Mouse (Mus musculus) hindbrain, postnatal 0 days (tissue): ENCODE results near the gene Sdc4. TPM values are rescaled to one million over a fixed set of nuclear protein-coding genes. Genes with fewer than 3 reads are reported as not detected.
A peak's percentile ranks its signal among the peaks of the same experiment; 100 is the strongest.

Experiments
- ATAC-seq: fragments of 200-750 bp; cut with Nextera tagmentation; 2 replicates; pipeline ENCODE4 v1.8.0; 2017; ENCODE audit warnings: mild to moderate bottlenecking, moderate TSS enrichment, moderate library complexity
- DNase-seq: peaks from one replicate; pipeline ENCODE4 v3.0.0-alpha.2; 2015; ENCODE audit warnings: low spot score
- H3K27ac ChIP-seq: fragments of 300-500 bp; sonication (generic); 2 replicates; pipeline ENCODE4 v1.5.1; 2014; ENCODE audit warnings: mild to moderate bottlenecking
- H3K27me3 ChIP-seq: fragments of 300-500 bp; sonication (generic); 2 replicates; pipeline ENCODE4 v1.6.1; 2014; ENCODE audit warnings: low read length, mixed read lengths; ENCODE audit not compliant: insufficient read depth
- H3K36me3 ChIP-seq: fragments of 300-500 bp; sonication (generic); 2 replicates; pipeline ENCODE4 v1.6.1; 2014; ENCODE audit warnings: low read length, mixed read lengths; ENCODE audit not compliant: insufficient read depth
- H3K4me1 ChIP-seq: fragments of 300-500 bp; sonication (generic); 2 replicates; pipeline ENCODE4 v1.6.1; 2014; ENCODE audit warnings: antibody characterized with exemption, low read length, mixed read lengths; ENCODE audit not compliant: insufficient read depth
- H3K4me2 ChIP-seq: fragments of 300-500 bp; sonication (generic); 2 replicates; pipeline ENCODE4 v1.6.1; 2014; ENCODE audit warnings: low read depth, mild to moderate bottlenecking, low read length, moderate library complexity, mixed read lengths
- H3K4me3 ChIP-seq: fragments of 300-500 bp; sonication (generic); 2 replicates; pipeline ENCODE4 v1.5.1; 2014; ENCODE audit warnings: low read length
- H3K9ac ChIP-seq: fragments of 300-500 bp; sonication (generic); replicated peaks from 2 replicates; pipeline ENCODE4 v1.6.1; 2014; ENCODE audit warnings: mild to moderate bottlenecking, low read length, moderate library complexity, mixed read lengths
- H3K9me3 ChIP-seq: fragments of 300-500 bp; sonication (generic); 2 replicates; pipeline ENCODE4 v1.6.1; 2016; ENCODE audit warnings: low read length, mixed read lengths
- CTCF ChIP-seq: IDR thresholded peaks from 2 replicates; pipeline ENCODE4 v1.5.1; 2016; ENCODE audit warnings: antibody characterized with exemption, control low read depth, low read depth
- WGBS: fragments of 180-500 bp; shearing (Covaris S2); extraction: QIAGEN DNeasy Blood & Tissue Kit; methylation state at CpG from one replicate; pipeline ENCODE4 v1.1.7; 2014; 5-methylcytosine and 5-hydroxymethylcytosine counted together
- polyA plus RNA-seq: library from polyadenylated mRNA; unstranded; fragments of >200 nt; fragmentation: Nextera tagmentation; extraction: Ambion mirVana; gene quantifications from 2 replicates; pipeline ENCODE4 v1.2.1, GENCODE M21; 2015
- total RNA-seq: library from RNA; depleted of rRNA; stranded (reverse); fragments of >200 nt; gene quantifications from 2 replicates; pipeline ENCODE4 v1.2.3, GENCODE M21; 2014

Gene Sdc4
- total and polyA plus RNA-seq, 2 experiments from 2014 or later: 31.1 to 36.7 TPM

- H3K4me2 ChIP-seq: no peak overlapping the region
Measured at GRCm38 (mm10) chr2:164426952-164427351, 16.7 kb downstream of the Sdc4 start.

GRCm38 (mm10) chr2:164426121-164426520, 17.6 kb downstream of the Sdc4 start:
- H3K4me3 ChIP-seq: no peak overlapping the region
- no peak overlapping the region for H3K4me2 ChIP-seq
- H3K27ac ChIP-seq: no peak overlapping the region
- no peak overlapping the region for H3K9ac ChIP-seq
- H3K9me3 ChIP-seq: no peaks in the 10 kb centered on the region
- 30% methylated on average over 12 of the region's 12 CpGs for WGBS
- H3K36me3 ChIP-seq: no peaks in the 10 kb centered on the region
- ATAC-seq (peak; percentile 58; the same call in 1 of the 2 replicates), DNase-seq (no peak)
- no peak for TF ChIP-seq CTCF
- no peaks in the 10 kb centered on the region for H3K27me3 ChIP-seq
- H3K4me1 ChIP-seq: no peaks in the 10 kb centered on the region

More at GRCm38 (mm10) chr2:164426952-164427351, 16.7 kb downstream of the Sdc4 start:
- Histone ChIP-seq H3K9ac (no peak overlapping the region), H3K9me3 (no peaks in the 10 kb centered on the region), H3K36me3 (no peaks in the 10 kb centered on the region), H3K4me1 (no peaks in the 10 kb centered on the region), H3K27ac (no peak overlapping the region), H3K4me3 (no peak overlapping the region), H3K27me3 (no peaks in the 10 kb centered on the region)
- no peak for ATAC-seq
- WGBS: 84% methylated on average over 5 of the region's 5 CpGs
- DNase-seq: no peak
- TF ChIP-seq CTCF: no peak

DNA sequence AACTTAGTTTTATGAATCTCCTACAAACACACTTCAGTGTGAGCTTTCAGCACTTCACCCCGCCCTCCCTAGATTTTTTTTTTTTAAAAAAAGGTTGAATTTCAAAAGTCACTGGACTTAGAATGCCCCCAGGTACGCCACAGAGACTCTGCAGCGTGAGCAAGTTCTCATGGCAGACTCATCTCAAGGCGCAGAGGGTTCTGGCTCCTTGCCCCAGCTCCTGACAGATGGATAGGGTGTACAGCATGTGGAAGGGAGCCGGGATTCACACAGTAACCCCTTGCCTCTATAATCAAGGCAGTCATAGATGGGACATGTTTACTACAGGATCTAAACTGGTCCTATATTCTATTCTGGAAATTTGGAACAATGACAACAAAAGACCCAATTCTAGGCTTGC, 18.3 kb downstream of the Sdc4 start:
- no peaks in the 10 kb centered on the region for H3K4me1 ChIP-seq
- H3K4me2 ChIP-seq: no peak overlapping the region
- H3K4me3 ChIP-seq: no peak overlapping the region
- 68% methylated on average over 5 of the region's 5 CpGs for WGBS
- H3K9me3 ChIP-seq: no peaks in the 10 kb centered on the region
- H3K36me3 ChIP-seq: no peaks in the 10 kb centered on the region
- no peaks in the 10 kb centered on the region for H3K27me3 ChIP-seq
- H3K9ac ChIP-seq: no peak overlapping the region
- no peak for ATAC-seq
- TF ChIP-seq CTCF: no peak
- no peak overlapping the region for H3K27ac ChIP-seq
- DNase-seq: peak; percentile 27

DNA sequence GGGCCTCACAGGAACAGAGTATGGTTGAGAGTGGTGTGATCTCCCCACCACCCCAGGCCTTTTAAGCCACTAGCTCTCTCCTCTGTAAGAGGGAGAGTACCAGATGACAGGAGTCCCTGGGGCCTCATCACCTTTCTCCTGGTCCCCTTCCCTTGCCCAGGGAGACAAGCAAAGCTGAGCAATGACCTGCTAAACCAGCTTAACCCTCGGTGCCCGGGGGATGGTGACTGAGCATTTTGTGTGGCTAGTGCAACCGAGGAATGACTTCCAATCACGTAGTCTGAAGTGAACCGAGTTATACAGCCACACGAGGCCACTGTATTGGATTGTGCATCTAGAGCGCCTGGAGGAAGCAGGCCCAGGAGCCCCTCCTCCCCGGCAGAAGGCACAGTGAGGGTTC, 19.3 kb downstream of the Sdc4 start:
- no peak overlapping the region for H3K4me3 ChIP-seq
- H3K4me2 ChIP-seq: no peak overlapping the region
- ATAC-seq (no peak), DNase-seq (no peak)
- H3K27me3 ChIP-seq: no peaks in the 10 kb centered on the region
- no peak for TF ChIP-seq CTCF
- WGBS: 89% methylated on average over 8 of the region's 8 CpGs
- no peaks in the 10 kb centered on the region for H3K36me3 ChIP-seq
- H3K4me1 ChIP-seq: no peaks in the 10 kb centered on the region
- no peak overlapping the region for H3K9ac ChIP-seq
- H3K27ac ChIP-seq: no peak overlapping the region
- H3K9me3 ChIP-seq: no peaks in the 10 kb centered on the region

DNA sequence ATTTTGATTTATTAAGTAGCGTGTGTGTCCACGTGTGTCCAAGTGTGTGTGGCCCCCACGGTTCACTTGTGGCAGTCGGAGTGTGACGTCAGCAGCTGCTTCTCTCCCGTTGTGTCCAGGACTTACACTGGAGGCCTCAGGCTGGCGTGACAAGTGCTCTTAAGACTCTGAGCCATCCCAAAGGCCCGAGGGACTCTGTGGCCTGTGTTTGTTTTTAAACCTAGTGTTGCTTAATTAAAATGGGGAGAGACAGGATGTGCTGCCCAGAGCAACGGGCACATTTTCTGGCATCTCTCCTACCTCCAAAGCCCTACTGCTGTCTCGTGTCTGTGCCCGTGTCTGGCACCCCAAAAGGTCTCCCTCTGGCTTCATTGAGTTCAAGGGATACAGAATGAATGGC, 20.2 kb downstream of the Sdc4 start:
- no peak overlapping the region for H3K27ac ChIP-seq
- 79% methylated on average over 11 of the region's 11 CpGs for WGBS

GRCm38 (mm10) chr2:164422675-164423393, 20.9 kb downstream of the Sdc4 start:
- Histone ChIP-seq H3K36me3 (no peaks in the 10 kb centered on the region), H3K9ac (no peak overlapping the region), H3K27me3 (no peaks in the 10 kb centered on the region), H3K4me2 (no peak overlapping the region), H3K4me3 (no peak overlapping the region), H3K27ac (no peak overlapping the region), H3K9me3 (no peaks in the 10 kb centered on the region), H3K4me1 (no peaks in the 10 kb centered on the region)
- no peak for TF ChIP-seq CTCF
- ATAC-seq (no peak), DNase-seq (no peak)
- 89% methylated on average over 15 of the region's 15 CpGs for WGBS

More for the DNA sequence above, 20.2 kb downstream of the Sdc4 start:
- TF ChIP-seq CTCF: no peak
- H3K4me3 ChIP-seq: no peak overlapping the region
- DNase-seq (no peak), ATAC-seq (no peak)
- H3K9me3 ChIP-seq: no peaks in the 10 kb centered on the region
- H3K36me3 ChIP-seq: no peaks in the 10 kb centered on the region
- H3K9ac ChIP-seq: no peak overlapping the region
- no peaks in the 10 kb centered on the region for H3K27me3 ChIP-seq
- H3K4me2 ChIP-seq: no peak overlapping the region
- H3K4me1 ChIP-seq: no peaks in the 10 kb centered on the region

GRCm38 (mm10) chr2:164421979-164422378, 21.7 kb downstream of the Sdc4 start:
- Histone ChIP-seq H3K4me1 (no peaks in the 10 kb centered on the region), H3K27me3 (no peaks in the 10 kb centered on the region), H3K4me3 (no peak overlapping the region), H3K27ac (no peak overlapping the region), H3K9me3 (no peaks in the 10 kb centered on the region), H3K4me2 (no peak overlapping the region), H3K9ac (no peak overlapping the region), H3K36me3 (no peaks in the 10 kb centered on the region)
- ATAC-seq: no peak
- 82% methylated on average over 8 of the region's 8 CpGs for WGBS
- TF ChIP-seq CTCF: no peak
- no peak for DNase-seq
